Mouse (Mus musculus): ENCODE data around the gene Hjurp. TPM values are rescaled to one million over a fixed set of nuclear protein-coding genes. Genes with fewer than 3 reads are reported as not detected.

Hjurp gene
- total RNA-seq, 1 experiment from 2014 or later = 80.5 TPM

- ATAC-seq (ENCODE audit: extremely low read depth, insufficient number of reproducible peaks, low FRiP score, poor library complexity, severe bottlenecking) = no peak
These were observed 7.0 kb upstream of the Hjurp start for GRCm38 (mm10) chr1:88284228-88284945.

- ATAC-seq (ENCODE audit: extremely low read depth, insufficient number of reproducible peaks, low FRiP score, poor library complexity, severe bottlenecking) = no peak
These were observed 6.2 kb upstream of the Hjurp start for GRCm38 (mm10) chr1:88283376-88284227.

GRCm38 (mm10) chr1:88282301-88282700 is 4.9 kb upstream of the Hjurp start:
- no peak for ATAC-seq (ENCODE audit: extremely low read depth, insufficient number of reproducible peaks, low FRiP score, poor library complexity, severe bottlenecking)

- ATAC-seq (ENCODE audit: extremely low read depth, insufficient number of reproducible peaks, low FRiP score, poor library complexity, severe bottlenecking) = no peak
These were observed 2.7 kb upstream of the Hjurp start for GRCm38 (mm10) chr1:88280006-88280690.

GRCm38 (mm10) chr1:88279111-88280005 is 1.9 kb upstream of the Hjurp start:
- ATAC-seq (ENCODE audit: extremely low read depth, insufficient number of reproducible peaks, low FRiP score, poor library complexity, severe bottlenecking) = no peak

GRCm38 (mm10) chr1:88277818-88278511 is 532 bp upstream of the Hjurp start:
- peak; percentile 10 for ATAC-seq (ENCODE audit: extremely low read depth, insufficient number of reproducible peaks, low FRiP score, poor library complexity, severe bottlenecking)

- ATAC-seq (ENCODE audit: extremely low read depth, insufficient number of reproducible peaks, low FRiP score, poor library complexity, severe bottlenecking) = 0 out of 2 replicates have a peak, but pooled peaks have one; percentile 5
These were observed 822 bp downstream of the Hjurp start for GRCm38 (mm10) chr1:88276524-88277097.

GRCm38 (mm10) chr1:88275698-88276523 is 1.5 kb downstream of the Hjurp start:
- ATAC-seq (ENCODE audit: extremely low read depth, insufficient number of reproducible peaks, low FRiP score, poor library complexity, severe bottlenecking) = no peak

- ATAC-seq (ENCODE audit: extremely low read depth, insufficient number of reproducible peaks, low FRiP score, poor library complexity, severe bottlenecking) = no peak
These were observed 2.3 kb downstream of the Hjurp start for GRCm38 (mm10) chr1:88275078-88275680.

GRCm38 (mm10) chr1:88274371-88275077 is 2.9 kb downstream of the Hjurp start:
- ATAC-seq (ENCODE audit: extremely low read depth, insufficient number of reproducible peaks, low FRiP score, poor library complexity, severe bottlenecking) = no peak

GRCm38 (mm10) chr1:88273832-88274231 is 3.6 kb downstream of the Hjurp start:
- no peak for ATAC-seq (ENCODE audit: extremely low read depth, insufficient number of reproducible peaks, low FRiP score, poor library complexity, severe bottlenecking)

- no peak for ATAC-seq (ENCODE audit: extremely low read depth, insufficient number of reproducible peaks, low FRiP score, poor library complexity, severe bottlenecking)
These were observed 4.1 kb downstream of the Hjurp start for GRCm38 (mm10) chr1:88273326-88273725.

GRCm38 (mm10) chr1:88272851-88273250 is 4.6 kb downstream of the Hjurp start:
- ATAC-seq (ENCODE audit: extremely low read depth, insufficient number of reproducible peaks, low FRiP score, poor library complexity, severe bottlenecking) = no peak

GRCm38 (mm10) chr1:88269539-88270309 is 7.7 kb downstream of the Hjurp start:
- ATAC-seq (ENCODE audit: extremely low read depth, insufficient number of reproducible peaks, low FRiP score, poor library complexity, severe bottlenecking) = peak; percentile 1; the same call in 1 of the 2 replicates

GRCm38 (mm10) chr1:88268070-88268469 is 9.4 kb downstream of the Hjurp start:
- ATAC-seq (ENCODE audit: extremely low read depth, insufficient number of reproducible peaks, low FRiP score, poor library complexity, severe bottlenecking) = no peak

Measured in neutrophil, adult 5-6 weeks (primary cell).